Mouse (Mus musculus) thymus, postnatal 25 days (tissue): ENCODE measurements around the gene Adamtsl4.
"Not testable (repeated sequence)": the region's sequence is repeated elsewhere in the genome, so short reads cannot be mapped to it uniquely, and the experiment has no call there.

Experiments used
- DNase-seq: peaks from one replicate; pipeline ENCODE4 v3.0.0; 2022

Adamtsl4 gene

DNA sequence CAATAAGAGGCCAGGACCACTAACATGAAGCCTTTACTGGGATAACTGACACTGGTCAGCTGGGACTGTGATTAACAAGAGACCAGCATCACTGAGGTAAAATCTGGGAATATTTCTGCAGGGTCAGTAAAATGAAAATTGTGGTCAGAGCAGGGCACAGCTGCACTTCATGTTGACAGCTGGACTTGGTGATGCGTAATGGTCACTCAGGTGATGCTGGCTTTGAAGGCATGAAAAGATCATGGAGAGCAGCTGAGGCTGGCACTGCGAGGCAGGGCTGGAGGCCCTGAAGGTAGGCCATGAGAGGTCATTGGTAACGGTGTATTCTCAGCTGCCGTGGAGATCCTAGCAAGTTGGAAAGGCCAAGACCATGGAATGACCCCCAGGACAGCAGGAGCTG is 10.6 kb upstream of the Adamtsl4 start:
- no peak for DNase-seq

DNA sequence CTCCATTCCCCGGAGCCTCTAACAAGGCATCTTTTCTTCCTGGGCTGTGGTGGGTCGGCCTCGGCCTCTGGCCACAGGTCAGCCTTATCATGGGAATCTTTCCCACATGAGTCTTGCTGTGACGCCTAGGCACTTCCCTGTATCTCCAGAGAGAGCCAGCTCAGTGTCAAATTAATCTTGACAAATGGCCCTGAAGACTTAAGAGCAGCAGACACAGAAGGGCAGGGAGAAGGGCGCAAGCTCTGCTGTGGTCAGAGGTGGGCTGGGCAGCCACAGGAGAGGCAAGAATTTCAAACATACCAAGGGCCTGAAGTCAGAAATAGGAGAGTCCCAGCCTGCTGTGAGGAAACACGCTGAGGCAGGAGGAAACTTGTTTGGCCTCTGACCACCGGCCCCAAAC is 8.6 kb upstream of the Adamtsl4 start:
- DNase-seq: no peak

DNA sequence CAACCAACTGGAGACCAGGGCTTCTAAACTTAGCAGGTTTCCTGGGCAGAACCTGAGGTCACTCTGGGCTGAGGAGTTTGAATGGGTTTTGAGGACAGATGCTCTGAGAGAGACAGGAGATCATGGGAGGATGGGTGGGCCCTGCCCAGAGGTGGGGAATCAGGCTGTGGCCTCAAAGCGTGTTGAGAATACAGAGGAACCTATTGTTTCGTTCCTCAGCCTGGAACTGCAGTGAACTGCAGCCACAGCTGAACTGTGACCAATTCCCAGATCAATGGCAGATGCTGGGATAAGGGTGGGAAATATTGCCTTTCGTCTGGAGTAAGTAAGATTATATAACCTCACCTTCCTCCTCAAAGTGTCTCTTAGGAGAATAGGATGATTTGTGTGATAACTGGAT is 8.1 kb upstream of the Adamtsl4 start:
- no peak for DNase-seq

DNA sequence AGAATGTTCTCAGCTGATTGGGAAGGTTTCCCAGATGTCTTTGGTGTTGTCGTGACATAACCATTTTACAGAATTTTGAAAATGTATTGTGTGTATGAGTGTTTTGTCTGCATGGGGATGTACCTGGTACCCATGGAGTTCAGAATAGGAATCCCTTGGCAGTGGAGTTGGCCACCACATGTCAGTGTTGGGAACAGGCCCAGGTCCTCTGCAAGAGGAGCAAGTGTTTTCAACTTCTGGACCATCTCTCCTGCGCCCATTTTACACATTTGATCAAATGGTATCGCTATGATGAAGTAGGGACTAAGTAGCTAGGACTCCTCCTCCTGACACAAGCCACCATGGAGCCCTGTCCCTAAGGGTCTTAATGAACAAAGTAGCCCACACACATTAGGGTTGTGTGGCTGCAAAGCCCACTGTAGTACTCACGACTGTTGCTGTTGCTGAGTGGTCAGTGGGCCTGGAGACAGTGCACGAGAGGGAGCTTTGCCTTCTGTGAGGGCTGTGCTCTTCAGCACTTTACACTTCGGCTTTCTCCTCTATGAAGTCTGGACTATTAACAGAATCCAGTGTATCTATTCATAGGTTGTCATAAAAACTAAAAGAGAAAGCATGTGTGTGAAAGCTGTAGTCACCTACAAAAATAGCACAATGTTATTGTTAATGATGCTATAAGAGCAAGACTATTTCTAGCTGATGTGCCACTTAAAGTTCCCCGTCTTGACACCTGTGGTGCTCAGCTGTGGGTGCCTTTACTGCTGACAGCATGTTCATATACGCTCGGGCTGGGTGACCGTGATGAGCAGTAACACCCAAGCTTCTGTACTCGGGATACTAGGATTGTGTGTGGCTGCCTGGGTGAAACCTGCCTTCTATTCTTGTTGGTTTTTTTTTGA is 7.3 kb upstream of the Adamtsl4 start:
- no peak for DNase-seq

DNA sequence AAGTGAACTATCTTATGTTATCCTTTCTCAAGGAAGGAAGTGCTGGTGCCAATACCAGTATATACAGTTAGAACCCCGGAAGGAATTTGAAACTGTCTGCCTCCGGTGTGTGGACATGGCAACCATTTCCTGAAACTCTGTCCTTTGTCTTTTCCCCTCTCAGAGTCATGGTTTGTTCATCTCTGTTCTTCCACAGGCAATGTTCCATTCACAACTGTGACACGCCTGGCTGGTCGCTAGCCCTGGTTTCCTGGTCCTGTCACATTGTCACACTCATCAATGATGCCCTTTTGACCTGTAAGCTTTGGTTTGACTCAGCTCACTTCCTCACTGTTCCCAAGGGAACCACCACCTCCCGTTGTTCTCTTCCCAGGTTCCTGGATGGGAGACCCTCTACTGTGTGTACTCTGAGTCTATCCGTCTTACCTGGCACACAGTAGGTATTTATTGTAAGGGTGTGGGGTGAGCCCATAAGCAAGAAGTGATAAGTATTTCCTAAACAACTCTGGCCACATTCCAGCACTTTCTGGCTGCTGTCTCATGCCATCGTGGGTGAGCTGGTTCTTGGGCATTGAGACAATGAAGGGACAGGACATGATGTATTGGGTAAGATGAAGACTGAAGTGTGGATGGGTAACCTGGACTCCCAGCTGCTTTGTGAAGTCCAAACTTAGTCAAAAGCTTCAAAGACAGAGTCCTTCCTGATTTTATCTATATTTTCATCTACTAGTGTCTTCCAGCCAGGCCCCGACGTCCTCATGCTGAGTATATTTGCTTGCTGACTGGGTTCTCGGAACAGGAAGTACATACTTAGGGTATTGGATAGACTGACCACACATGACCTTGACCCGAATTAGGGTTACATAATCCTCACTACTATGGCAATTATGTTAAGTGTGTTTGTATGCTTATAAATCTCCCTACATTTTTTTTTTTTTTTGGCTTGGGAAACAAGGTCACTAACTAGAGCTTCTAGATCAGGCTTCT is 6.4 kb upstream of the Adamtsl4 start:
- no peak for DNase-seq

DNA sequence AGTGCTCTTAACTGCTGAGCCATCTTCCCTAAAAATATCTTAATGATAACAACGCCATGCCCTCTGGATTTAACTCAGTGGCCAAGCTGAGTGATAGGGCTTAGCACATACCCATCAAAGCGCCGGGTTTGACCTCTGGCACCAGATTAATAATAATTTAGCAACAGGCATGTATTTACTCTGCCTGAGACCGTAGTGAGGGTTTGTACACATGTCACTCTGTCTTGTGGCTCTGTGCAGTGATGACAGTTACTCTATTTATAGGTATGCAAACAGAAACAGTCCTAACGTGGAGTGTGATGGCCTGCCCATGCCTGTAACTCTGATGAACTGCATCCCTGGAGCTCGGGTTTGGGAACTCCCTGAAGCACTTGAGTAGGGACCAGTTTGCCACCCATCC is 5.0 kb upstream of the Adamtsl4 start:
- DNase-seq: no peak

DNA sequence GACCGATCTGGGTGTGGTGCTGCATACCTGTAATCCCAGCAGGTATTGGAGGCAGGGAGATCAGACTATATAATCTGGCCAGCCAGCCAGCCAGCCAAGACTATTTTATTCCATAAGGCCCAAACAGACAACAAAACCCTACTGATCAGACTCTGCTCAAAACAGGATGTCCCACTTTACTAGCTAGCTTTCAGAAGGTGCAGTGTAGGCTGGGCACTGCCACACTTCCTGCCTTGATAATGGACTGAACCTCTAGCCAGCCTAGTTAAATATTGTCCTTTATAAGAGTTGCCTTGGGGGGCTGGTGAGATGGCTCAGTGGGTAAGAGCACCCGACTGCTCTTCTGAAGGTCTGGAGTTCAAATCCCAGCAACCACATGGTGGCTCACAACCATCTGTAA is 2.8 kb upstream of the Adamtsl4 start:
- DNase-seq: not testable (repeated sequence)

DNA sequence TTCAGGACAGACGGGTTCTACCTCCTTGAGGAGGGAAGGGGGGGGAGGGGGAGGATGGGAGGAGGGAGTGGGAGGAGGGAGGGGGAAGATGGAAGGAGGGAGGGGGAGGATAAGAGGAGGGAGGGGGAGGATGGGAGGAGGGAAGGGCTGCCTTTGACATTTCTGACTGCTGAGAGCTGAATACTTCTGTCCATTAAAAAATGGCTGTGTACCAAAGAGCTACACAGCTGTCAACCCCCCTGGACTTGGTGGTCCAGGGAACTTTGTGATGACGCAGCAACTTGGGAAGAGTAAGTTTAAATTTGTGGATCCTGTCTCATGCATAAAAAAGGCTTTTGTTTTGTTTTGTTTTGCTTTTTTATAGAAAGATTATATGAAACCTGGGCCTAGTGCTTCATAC is 2.2 kb upstream of the Adamtsl4 start:
- DNase-seq: no peak

DNA sequence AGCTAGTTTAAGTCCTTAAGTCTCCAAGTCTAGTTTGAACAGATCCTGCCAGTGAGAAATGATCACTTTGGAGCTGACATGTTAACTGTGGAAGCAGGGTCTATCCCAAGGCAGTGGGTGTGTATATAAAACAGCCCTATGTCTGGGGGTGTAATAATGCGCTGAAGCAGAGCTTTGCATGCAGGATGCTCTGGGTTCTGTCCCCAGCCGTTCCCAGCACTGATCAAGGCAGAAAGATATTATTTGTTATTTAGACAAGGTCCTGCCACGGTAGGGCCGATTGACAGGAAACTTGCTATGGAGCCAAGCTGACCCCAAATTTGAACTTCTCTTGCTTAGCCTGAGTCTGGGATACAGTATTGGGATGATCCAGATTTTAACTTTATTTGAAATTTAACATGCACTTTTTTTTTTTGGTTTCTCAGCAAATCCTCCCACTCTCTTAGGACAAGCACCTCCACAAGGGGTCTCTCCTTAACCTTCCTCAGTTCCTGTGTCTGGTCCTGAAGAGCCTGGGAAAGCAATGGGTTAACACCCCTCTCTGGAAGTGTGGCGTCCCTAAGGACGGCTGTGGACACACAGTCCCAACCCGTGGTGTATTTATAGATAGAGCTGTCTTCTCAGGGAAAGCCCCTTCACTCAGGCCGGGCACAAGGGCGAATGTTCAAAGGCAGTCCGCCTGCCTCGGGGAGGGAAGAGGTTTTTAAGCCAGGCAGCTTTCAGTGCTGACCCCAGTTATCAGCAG is 1.6 kb upstream of the Adamtsl4 start:
- no peak for DNase-seq

DNA sequence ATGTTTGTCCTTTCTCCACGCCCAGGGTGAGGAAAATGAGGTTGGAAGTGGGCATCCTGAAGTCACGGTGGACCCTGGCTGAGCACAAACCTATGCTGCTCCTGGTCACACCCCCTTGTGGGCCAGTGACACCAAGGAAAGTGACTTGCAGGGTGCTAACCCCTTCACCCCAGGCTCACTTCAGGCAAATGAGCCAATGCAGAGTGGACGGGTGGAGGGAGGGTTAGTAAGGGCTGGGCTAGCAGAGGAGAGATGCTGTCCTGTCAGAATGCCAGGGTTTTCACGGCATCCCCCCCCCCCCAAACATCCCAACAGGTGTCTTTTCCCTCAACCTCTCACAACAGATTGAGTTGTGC is 571 bp downstream of the Adamtsl4 start:
- DNase-seq: no peak

DNA sequence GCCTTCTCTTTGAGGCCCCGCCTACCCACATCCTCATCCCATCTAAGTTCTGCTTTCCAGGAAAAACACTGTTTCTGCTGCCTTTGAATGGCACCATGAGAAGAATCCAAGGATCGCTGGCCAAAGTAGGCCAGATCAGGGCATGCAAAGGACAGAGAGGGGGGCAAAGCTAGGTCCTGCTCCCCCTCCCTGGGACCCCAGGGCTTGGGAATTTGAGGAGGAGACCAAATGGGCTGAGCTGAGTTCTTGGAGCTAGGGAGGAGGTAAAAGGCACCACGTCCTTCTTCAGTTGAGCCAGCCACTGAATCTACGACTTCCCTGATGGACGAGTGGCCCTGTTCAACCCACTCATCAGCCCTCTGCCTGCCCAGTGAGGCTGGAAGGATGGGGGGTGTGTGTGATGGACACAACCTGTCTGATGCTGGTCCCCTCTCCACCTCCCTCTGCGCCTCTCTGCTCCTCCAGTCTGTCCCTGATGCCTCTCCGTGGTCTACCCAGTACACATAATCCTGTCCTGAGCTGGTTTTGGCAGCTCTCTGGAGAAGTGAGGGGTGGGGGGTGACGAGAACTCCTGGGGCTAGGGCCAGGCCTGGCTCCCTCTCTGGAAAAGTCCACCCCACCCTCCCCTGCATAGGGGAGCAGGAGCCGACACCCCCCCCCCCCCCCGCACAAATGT is 1.1 kb downstream of the Adamtsl4 start:
- no peak for DNase-seq

DNA sequence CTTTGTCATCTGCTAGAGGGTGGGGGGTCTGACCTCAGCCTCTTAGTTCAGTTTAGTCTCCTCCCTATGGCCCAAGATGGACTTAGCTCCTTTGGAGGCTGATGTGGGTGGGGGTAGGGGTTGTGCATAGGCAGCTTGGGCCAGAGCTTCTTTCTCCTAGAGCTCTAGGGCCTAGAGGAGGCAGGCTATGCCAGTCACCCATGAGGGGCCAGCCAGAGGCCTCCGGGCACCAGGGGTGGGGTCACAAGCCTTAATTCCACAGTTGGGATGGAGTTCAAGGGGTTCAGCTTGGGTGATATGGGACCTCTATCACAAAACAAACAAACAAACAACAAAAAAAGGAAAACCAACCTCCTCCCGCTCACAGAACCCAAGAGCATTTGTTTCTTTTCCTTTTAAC is 2.0 kb downstream of the Adamtsl4 start:
- no peak for DNase-seq

DNA sequence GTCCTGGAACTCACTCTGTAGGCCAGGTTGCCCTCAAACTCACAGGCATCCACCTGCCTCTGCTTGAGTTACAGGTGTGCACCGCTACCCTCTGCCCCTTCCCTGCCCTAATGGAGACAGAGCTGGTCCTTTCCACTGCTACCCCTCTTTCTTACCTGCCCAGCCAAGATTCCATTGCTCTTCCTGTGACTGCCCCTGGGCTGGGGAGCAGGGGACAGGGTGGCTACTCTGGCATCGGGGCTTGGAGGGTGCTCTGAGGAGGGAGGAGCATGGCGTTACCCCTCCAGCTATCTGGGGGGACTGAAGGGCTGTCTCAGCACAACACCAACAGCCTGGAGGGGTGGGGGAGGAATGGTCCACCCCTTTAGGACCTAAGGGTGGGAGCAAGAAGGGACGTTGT is 2.4 kb downstream of the Adamtsl4 start:
- DNase-seq: no peak

DNA sequence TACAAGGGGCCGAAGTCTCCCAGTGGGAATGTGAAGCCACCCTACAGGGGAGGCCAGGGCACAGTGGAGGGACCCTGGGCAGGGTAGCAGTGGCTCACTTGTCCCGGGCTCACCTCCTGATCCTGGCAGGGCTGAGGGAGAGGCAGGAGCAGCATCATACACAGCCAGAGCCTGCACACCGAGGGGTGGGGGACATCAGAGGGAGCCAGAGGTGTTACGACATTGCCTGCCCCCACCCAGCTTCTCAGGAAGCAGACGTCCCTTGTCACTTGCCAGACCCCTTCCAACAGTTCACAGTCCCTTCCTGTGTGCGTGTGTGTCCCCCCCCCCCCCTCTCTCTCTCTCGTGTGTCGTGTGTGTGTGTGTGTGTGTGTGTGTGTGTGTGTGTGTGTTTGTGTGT is 2.9 kb downstream of the Adamtsl4 start:
- no peak for DNase-seq

DNA sequence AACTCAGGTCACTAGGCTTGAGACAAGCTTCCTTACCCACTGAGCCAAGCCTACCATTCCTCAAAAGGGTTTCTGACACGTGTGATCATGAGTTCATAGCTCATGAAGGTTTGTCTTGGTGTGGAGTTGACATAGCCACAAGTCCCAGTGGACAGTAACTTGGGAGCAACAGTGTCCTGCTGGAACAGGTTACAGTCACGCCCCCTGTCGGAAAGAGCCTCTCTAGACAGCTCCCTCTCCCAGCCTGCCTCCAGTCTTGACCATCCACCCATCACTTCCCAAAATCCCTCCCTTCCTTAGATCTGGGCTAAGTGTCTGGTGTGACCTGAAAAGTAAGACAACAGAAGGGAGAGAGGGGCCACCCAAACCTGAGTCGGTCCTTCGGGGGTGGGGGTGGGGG is 4.8 kb downstream of the Adamtsl4 start:
- no peak for DNase-seq

DNA sequence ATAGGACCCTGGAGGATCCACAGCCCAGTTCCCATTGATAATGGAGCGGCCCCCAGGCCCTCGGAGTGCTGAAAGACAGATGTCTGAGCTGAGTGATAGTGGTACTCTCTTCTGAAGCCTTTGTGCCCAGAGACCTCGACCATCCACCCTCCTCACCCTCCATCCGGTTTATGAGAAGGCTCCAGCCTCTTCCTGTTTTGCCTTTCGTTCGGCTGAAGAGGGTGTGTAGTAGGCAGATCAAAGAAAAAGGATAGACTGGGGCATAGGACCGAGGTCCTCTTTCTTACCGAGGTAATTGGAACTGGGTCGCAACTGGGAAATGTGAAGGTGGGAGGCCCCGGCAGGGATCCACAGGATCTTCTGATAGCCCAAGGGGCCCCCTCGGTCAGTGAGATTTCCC is 6.4 kb downstream of the Adamtsl4 start:
- DNase-seq: no peak

DNA sequence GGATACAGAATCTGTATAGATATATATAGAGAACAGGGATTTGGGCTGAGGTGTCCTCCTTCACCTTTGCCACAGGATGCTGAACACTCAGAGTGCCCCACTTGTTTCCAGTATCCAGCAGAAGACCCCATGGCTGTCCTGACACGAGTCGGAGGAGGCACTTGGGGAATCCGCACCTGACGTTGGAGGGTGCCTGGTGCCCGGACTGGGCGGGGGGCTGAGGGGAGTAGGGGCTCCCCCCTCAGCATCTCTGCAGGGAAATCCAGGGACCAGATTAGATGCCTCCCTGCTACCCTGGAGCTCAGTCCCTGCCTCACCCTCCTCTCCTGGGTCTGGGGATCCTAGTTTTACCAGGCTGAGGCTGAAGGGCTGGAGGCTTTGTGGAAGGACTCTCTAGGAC is 7.0 kb downstream of the Adamtsl4 start:
- no peak for DNase-seq

DNA sequence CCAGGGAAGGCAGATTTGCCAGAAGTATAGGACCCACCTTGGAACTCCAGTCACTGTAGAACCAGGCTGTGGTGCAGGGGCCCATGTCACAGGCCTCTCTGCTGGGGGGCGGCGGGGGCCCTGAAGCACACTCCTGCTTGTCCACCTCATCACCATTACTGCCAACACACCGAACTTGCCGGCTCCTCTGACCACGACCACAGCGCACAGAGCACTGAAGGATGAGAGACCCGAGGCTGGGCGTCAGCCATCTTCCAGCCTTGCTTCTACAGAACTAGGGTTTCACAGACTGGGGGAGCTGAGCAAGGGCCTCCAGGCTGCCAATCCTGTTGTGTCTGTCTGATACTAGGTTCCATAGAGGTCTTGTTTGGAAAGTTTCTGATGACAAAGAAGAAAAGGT is 8.2 kb downstream of the Adamtsl4 start:
- no peak for DNase-seq

DNA sequence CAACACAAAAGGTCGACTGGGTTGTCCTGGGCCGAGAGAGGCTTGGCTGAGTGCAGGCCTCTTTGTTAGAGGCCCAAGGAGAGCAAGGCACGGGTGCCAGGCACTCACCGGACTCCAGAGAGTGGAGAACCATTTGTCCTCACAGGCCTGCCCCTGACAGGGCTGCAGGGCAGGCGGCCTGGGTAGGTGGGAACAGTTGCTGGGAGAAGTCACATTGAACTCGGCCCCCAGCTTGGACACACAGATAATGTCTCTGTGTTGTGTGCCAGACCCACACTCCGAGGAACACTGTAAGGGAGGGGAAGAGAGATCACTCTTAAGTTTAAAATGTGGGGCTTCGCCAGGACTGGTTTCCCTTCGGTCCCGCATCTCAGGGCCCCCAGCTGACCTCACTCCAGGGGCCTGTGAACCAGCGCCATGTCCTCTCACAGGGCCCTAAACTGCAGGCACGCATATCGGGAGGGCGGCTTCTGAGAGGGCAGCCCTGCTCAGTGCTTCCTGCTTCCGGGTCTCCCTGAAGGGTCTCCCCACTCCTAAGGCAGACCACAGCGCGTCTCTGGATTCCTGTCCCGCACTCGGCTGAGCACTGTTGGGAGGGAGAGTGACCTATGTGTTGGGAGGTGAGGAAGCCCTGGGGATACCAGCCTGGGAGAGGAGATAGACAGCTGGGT is 10.2 kb downstream of the Adamtsl4 start:
- no peak for DNase-seq

DNA sequence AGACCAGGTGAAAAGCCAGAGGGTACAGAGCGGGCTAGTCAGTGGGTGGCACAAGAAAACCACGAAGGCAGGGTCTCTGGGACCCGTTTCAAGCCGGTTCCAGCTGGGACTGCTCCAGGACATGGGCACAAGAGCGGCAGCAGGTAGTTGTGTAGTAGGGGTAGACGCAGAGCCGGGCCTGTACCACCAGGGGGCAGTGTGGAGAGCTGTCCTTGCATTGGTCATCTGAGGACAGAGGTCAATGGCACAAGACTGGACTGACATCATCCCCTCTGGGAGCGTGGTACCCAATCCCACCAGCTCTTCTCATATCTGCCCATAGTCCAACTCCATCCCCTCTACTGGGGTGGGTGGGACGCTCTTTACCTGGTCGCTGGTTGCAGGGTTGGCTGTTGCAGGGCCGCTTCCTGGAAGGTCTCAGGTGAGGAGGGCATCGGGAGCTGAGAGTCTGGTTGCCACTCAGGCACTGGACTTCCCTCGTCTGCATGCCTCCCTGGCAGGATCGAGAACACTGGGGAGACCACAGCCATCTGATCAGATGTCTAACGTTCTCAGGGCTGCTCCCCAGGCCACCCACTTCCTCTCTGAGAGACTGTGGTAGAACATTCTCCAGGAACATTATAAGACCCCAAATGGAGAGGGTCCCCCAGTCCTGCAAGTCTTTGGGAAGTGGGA is 10.8 kb downstream of the Adamtsl4 start:
- DNase-seq: peak; percentile 63

DNA sequence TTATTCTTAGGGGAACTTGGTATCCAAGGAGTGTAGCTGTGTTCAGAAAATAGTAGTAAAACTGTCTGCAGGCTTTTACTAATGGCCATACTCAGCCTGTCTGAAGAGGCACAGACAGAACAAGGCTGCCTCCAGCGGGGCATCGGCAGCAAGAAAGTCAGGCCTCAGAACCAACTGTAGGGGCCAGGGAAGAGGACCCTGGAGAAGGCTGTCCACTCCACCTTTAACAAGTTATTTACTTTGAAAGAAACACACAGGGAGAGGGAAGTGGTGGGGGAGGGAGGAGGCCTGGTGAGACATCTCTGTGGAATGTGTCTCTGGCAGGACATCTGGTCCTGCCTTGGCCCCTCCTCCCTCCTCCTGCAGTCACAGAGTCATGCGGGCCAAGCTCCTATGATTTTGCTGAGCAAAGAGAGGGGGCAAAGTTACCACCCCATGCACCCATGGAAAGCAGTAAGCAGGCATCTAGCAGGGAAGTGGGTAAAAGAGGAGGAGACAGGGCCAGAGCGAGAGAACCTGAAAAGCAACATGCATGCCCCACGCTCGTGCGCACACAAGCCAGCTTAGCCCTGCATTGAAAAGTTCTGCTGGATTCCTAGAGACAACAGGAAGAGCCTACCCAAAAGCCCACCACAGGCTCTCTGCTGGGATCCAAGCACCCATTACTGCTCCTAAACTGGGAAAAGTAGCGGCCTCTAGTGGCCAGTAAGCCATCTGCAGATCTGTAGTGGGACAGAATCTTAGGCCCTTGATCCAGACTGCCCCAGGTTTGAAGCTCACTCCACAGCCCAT is 12.2 kb downstream of the Adamtsl4 start:
- DNase-seq: peak; percentile 83
